Comparison of ENCODE assay signal across 8 mouse cellular contexts in the genomic region with DNA sequence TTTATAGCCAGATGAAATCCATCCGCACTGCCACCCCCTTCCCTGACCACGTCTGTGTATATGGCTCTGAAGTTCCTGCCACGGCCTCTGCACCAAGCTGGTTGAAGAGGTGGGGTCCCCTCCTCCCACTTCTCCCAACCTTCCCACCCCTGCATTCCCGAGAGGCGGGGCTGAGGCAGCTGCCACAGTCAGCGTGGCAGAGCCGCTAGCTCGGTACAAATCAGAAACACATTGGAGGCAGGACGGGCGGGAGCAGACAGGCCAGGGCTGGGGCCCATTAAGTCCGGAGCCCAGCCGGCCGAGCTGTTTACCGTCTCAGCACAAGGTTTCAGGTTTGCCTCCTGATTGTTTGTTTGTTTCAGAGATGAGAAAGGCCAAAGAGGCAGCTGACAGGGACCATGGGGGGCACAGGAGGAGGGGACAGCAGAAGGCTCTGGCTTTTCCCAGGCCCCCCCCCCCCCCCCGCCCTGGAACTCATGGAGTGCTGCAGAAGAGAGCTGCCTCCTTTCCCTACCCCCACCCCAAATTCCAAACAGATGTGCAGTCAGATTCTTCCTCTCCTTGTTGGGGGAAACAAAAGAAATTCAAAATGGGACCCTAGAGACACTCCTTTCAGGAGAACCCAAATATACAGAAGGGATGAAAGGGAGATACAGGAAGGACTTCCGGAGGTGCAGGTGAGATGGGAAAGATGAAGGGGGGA. TPM values are rescaled to one million over a fixed set of nuclear protein-coding genes. Genes with fewer than 3 reads are reported as not detected.
DNase-seq lines count a peak whose midpoint lies in the region; ATAC-seq lines count a peak whose summit lies in the region.

No protein-coding gene starts in this region.

- peak; percentile 82 for ATAC-seq in kidney, embryonic 16.5 days (ENCODE audit: low FRiP score, low TSS enrichment)
- peak; percentile 90 for ATAC-seq in embryonic facial prominence, embryonic 13.5 days (ENCODE audit: insufficient number of reproducible peaks, insufficient read depth, low FRiP score, low TSS enrichment, low read depth)
- peak; percentile 95 for ATAC-seq in limb, embryonic 11.5 days (ENCODE audit: insufficient number of reproducible peaks, low FRiP score, low TSS enrichment, low read depth)
- ATAC-seq in neural tube, embryonic 15.5 days (ENCODE audit: low FRiP score) = no peak
- ATAC-seq in monocyte, adult 5-6 weeks (replicated peaks; ENCODE audit: insufficient number of reproducible peaks, low FRiP score, low TSS enrichment, poor library complexity, severe bottlenecking) = no peak

- 0 out of 2 replicates have a peak overlapping the region, but pooled peaks have one; percentile 35 for H3K9ac ChIP-seq in kidney, embryonic 16.5 days (replicated peaks; ENCODE audit: low read length)
- no peak overlapping the region for H3K9ac ChIP-seq in embryonic facial prominence, embryonic 13.5 days
- H3K9ac ChIP-seq in limb, embryonic 11.5 days (ENCODE audit: low read length) = no peak overlapping the region
- no peak overlapping the region for H3K9ac ChIP-seq in neural tube, embryonic 15.5 days (replicated peaks)

- peak overlapping the region; percentile 23; the same call in 1 of the 2 replicates for H3K4me2 ChIP-seq in kidney, embryonic 16.5 days (replicated peaks; ENCODE audit: low read depth, low read length)
- peak overlapping the region; percentile 46 for H3K4me2 ChIP-seq in embryonic facial prominence, embryonic 13.5 days
- peak overlapping the region; percentile 32 for H3K4me2 ChIP-seq in limb, embryonic 11.5 days (ENCODE audit: low read depth, severe bottlenecking)
- H3K4me2 ChIP-seq in neural tube, embryonic 15.5 days = peak overlapping the region; percentile 23

- peaks cover 10% of the 10 kb centered on the region for H3K4me1 ChIP-seq in kidney, embryonic 16.5 days (ENCODE audit: insufficient read depth, low read length)
- peaks cover 31% of the 10 kb centered on the region for H3K4me1 ChIP-seq in embryonic facial prominence, embryonic 13.5 days
- peaks cover 7% of the 10 kb centered on the region for H3K4me1 ChIP-seq in limb, embryonic 11.5 days (ENCODE audit: control insufficient read depth, insufficient read depth, low read length)
- peaks cover 19% of the 10 kb centered on the region; the same call in 1 of the 2 replicates for H3K4me1 ChIP-seq in neural tube, embryonic 15.5 days

- no peak overlapping the region for H3K27ac ChIP-seq in kidney, embryonic 16.5 days (ENCODE audit: low read length)
- H3K27ac ChIP-seq in embryonic facial prominence, embryonic 13.5 days = peak overlapping the region; percentile 85
- peak overlapping the region; percentile 93 for H3K27ac ChIP-seq in limb, embryonic 11.5 days (replicated peaks; ENCODE audit: low read depth, low read length)
- no peak overlapping the region for H3K27ac ChIP-seq in neural tube, embryonic 15.5 days (replicated peaks)

- DNase-seq in kidney, adult 9 months = no peak
- DNase-seq in limb, embryonic 11.5 days (ENCODE audit: low spot score) = peak; percentile 85
- no peak for DNase-seq in ovary, postnatal 10 days (ENCODE audit: low spot score)
- no peak for DNase-seq in left cerebral cortex, adult 11 months (ENCODE audit: low spot score)

- peaks cover 30% of the 10 kb centered on the region; the same call in 1 of the 2 replicates for H3K27me3 ChIP-seq in kidney, embryonic 16.5 days (ENCODE audit: insufficient read depth, low read length)
- peaks cover 35% of the 10 kb centered on the region for H3K27me3 ChIP-seq in embryonic facial prominence, embryonic 13.5 days
- H3K27me3 ChIP-seq in limb, embryonic 11.5 days (ENCODE audit: control insufficient read depth, insufficient read depth, low read length) = peaks cover 6% of the 10 kb centered on the region
- H3K27me3 ChIP-seq in neural tube, embryonic 15.5 days (replicated peaks) = peaks cover 34% of the 10 kb centered on the region; the same call in 1 of the 2 replicates

- H3K4me3 ChIP-seq in kidney, embryonic 16.5 days (ENCODE audit: low read length) = no peak overlapping the region; the same call in 1 of the 2 replicates
- peak overlapping the region; percentile 16; the same call in 1 of the 2 replicates for H3K4me3 ChIP-seq in embryonic facial prominence, embryonic 13.5 days
- peak overlapping the region; percentile 11; the same call in 1 of the 2 replicates for H3K4me3 ChIP-seq in limb, embryonic 11.5 days (ENCODE audit: low read depth, low read length)
- H3K4me3 ChIP-seq in neural tube, embryonic 15.5 days (replicated peaks) = no peak overlapping the region

- H3K36me3 ChIP-seq in kidney, embryonic 16.5 days (ENCODE audit: insufficient read depth, low read length) = no peaks in the 10 kb centered on the region
- H3K36me3 ChIP-seq in embryonic facial prominence, embryonic 13.5 days = no peaks in the 10 kb centered on the region
- no peaks in the 10 kb centered on the region for H3K36me3 ChIP-seq in limb, embryonic 11.5 days (ENCODE audit: control insufficient read depth, insufficient read depth, low read length)
- H3K36me3 ChIP-seq in neural tube, embryonic 15.5 days = no peaks in the 10 kb centered on the region

- 36% methylated on average over 15 of the region's 16 CpGs for WGBS in kidney, embryonic 16.5 days
- WGBS in embryonic facial prominence, embryonic 13.5 days = 26% methylated on average over 16 of the region's 16 CpGs
- WGBS in limb, embryonic 11.5 days = 15% methylated on average over 15 of the region's 16 CpGs
- 35% methylated on average over 15 of the region's 16 CpGs for WGBS in neural tube, embryonic 15.5 days

- no peaks in the 10 kb centered on the region for H3K9me3 ChIP-seq in kidney, embryonic 16.5 days (ENCODE audit: low read length)
- H3K9me3 ChIP-seq in embryonic facial prominence, embryonic 13.5 days = no peaks in the 10 kb centered on the region
- no peaks in the 10 kb centered on the region for H3K9me3 ChIP-seq in limb, embryonic 11.5 days (ENCODE audit: control insufficient read depth, low read length)
- H3K9me3 ChIP-seq in neural tube, embryonic 15.5 days (replicated peaks) = no peaks in the 10 kb centered on the region

RNA-seq across cellular contexts. Expression of gene Pja1, which starts 22.1 kb away (rescaled TPM):
- polyA plus RNA-seq in kidney, embryonic 16.5 days (2015; fragmentation: Nextera tagmentation; extraction: Ambion mirVana) = 207 and 212 TPM in 2 replicates
- polyA plus RNA-seq in embryonic facial prominence, embryonic 13.5 days (2015; fragmentation: Nextera tagmentation; extraction: Ambion mirVana) = 181 and 195 TPM in 2 replicates
- polyA plus RNA-seq in limb, embryonic 11.5 days (2014; fragmentation: Nextera tagmentation; extraction: Ambion mirVana) = 165 and 177 TPM in 2 replicates
- polyA plus RNA-seq in neural tube, embryonic 15.5 days (2015; fragmentation: Nextera tagmentation; extraction: Ambion mirVana) = 313 and 347 TPM in 2 replicates
- 24.7 to 42.9 TPM (median 36.5 TPM) in 3 replicates for total RNA-seq in monocyte, adult 5-6 weeks (2017)

Comparison
In these comparisons a context has a peak if more than half of its experiments do, and no peak if none do; other contexts are left out.
1. ATAC-seq: peak in kidney, embryonic 16.5 days (single experiment), embryonic facial prominence, embryonic 13.5 days (single experiment) and limb, embryonic 11.5 days (single experiment); none in neural tube, embryonic 15.5 days (single experiment) and monocyte, adult 5-6 weeks (single experiment).
2. H3K27ac ChIP-seq: peak in embryonic facial prominence, embryonic 13.5 days (single experiment) and limb, embryonic 11.5 days (single experiment); none in kidney, embryonic 16.5 days (single experiment) and neural tube, embryonic 15.5 days (single experiment).
3. H3K4me3 ChIP-seq: peak in embryonic facial prominence, embryonic 13.5 days (single experiment) and limb, embryonic 11.5 days (single experiment); none in kidney, embryonic 16.5 days (single experiment) and neural tube, embryonic 15.5 days (single experiment).
4. Peak in every context shown above with its lines, with median percentiles within 50 percentile points of each other: H3K4me2 ChIP-seq.